Mouse (Mus musculus): ENCODE measurements around the gene Nap1l5.

Nap1l5 gene

DNA sequence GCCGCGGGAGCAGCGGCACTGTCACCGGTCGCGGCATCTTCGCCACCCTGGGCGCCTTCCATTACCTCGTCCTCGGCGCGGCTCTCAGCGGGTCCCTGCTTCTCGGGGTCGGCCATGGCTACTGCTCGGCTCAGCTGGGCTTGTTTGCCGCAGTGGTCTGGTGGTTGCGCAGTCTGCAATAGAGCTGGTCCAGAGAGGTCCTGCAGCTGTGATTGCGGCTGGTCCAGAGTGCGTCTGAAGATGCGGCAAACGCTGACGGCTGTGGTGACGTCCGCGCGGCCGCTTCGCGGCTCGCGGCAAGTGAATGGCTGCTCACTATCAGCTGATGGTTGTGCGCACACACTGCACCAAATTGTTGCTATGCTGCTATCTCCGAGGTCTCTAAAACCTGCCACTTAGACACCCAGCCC lies at the start of gene Nap1l5:
TSS of gene Nap1l5 (minus strand) at position 225 of the 410 bp plus-strand sequence.
- in situ Hi-C loops (cut with MboI; ENCODE audit: low pct_unique_long_range_greater_than_20kb in 1 of 2, low sequenced_read_pairs in 2 of 2, unreplicated experiment in 1 of 2): no loop called here

- in situ Hi-C loops (cut with MboI; ENCODE audit: low pct_unique_long_range_greater_than_20kb in 1 of 2, low sequenced_read_pairs in 2 of 2, unreplicated experiment in 1 of 2): no loop called here
These were observed 44.5 kb upstream of the Nap1l5 start for GRCm38 (mm10) chr6:58951128-58951992.

DNA sequence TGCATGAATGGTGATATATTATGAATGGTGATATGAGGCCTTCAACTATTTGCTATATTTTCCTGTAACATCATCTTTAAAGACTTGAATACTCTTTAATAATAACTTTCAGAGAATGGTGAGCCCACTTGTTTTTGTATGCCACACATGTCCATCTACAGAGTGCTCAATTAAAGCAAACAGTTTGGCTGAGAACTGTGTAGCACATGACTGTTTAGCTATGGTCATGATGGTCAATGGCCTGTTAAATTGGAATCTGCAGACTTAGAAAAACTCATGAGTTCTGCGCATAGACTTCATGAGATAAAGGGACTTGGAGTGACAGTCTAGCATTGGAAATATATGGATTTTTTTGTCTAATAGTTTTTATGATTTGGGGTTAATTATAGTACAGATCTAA lies 43.5 kb upstream of the Nap1l5 start:
- in situ Hi-C loops (cut with MboI; ENCODE audit: low pct_unique_long_range_greater_than_20kb in 1 of 2, low sequenced_read_pairs in 2 of 2, unreplicated experiment in 1 of 2): no loop called here

DNA sequence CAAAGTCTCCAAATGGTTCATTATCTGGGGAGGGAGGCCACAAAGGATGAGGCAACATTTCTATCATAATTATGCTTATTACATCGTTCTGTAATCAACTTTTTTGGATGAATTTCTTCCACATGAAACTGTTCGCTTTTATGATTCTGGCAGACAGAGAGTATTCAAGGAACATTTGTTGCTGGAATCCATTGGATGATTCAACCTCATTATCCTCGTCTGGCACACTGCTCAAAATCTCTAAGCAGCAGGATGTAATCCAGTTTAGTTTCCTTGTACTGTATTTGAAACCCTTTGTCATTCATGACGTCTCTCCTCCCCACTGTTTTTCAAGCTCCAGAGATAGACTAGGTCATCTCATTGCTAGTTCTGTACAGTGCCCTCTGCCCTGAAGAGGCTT lies 40.0 kb upstream of the Nap1l5 start:
- in situ Hi-C loops (cut with MboI; ENCODE audit: low pct_unique_long_range_greater_than_20kb in 1 of 2, low sequenced_read_pairs in 2 of 2, unreplicated experiment in 1 of 2): no loop called here

GRCm38 (mm10) chr6:58946246-58946645 lies 39.4 kb upstream of the Nap1l5 start:
- in situ Hi-C loops (cut with MboI; ENCODE audit: low pct_unique_long_range_greater_than_20kb in 1 of 2, low sequenced_read_pairs in 2 of 2, unreplicated experiment in 1 of 2): no loop called here

DNA sequence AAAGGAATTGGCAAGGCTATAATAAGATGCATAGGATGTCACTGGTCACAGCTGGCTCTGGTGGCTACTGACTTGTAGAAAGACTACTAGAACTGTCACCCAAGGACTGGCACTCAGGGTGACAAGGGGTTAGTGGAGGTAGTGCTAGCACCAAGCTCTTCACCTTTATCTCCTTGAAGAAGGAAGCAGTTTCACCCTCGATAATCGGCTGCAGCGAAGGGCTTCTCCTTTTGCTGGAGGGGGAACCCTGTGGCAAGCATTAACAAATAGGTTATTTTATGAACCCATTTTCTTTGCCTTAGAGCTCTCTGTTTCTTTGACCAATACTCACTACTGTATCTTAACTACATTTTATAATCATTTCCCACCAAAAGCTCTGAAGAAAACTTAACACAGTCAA lies 37.1 kb upstream of the Nap1l5 start:
- in situ Hi-C loops (cut with MboI; ENCODE audit: low pct_unique_long_range_greater_than_20kb in 1 of 2, low sequenced_read_pairs in 2 of 2, unreplicated experiment in 1 of 2): no loop called here

DNA sequence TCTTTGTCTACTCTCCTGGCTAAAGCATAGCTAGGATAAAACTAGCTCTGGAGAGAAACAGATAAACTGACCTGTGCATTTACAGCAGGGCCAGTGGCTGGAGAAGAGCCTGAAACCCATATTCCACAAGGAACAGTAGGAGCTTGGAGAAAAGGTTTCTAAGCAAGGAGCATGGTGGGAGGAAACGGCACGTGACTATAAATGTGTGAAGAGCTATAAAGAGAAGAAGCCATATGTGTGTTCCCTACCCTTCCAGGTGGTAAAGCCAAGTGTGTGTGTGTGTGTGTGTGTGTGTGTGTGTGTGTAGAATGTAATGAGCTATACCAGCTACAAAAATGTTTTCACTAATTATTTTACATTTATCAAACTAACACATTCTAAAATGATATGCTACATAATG lies 35.4 kb upstream of the Nap1l5 start:
- in situ Hi-C loops (cut with MboI; ENCODE audit: low pct_unique_long_range_greater_than_20kb in 1 of 2, low sequenced_read_pairs in 2 of 2, unreplicated experiment in 1 of 2): no loop called here

- in situ Hi-C loops (cut with MboI; ENCODE audit: low pct_unique_long_range_greater_than_20kb in 1 of 2, low sequenced_read_pairs in 2 of 2, unreplicated experiment in 1 of 2): no loop called here
These were observed 30.9 kb upstream of the Nap1l5 start for GRCm38 (mm10) chr6:58937726-58938125.

DNA sequence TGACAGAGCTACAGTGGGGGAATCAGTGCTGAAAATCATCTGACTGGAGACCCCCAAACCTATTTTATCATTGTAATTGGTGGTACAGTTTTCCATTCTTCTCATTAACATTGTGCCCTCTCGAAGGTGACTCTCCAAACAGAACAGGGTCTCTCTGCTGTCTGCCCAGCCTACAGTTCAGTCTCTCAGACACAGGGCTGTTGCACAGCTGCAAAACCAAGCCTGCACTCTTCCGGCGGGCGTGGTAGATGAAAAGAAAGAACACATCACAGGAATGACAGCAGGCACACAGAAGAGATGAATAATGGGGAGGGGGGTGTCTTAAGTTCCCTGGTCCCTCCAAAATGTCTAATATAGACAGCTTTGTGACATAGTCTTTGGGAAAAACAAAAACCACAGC lies 27.3 kb upstream of the Nap1l5 start:
- in situ Hi-C loops (cut with MboI; ENCODE audit: low pct_unique_long_range_greater_than_20kb in 1 of 2, low sequenced_read_pairs in 2 of 2, unreplicated experiment in 1 of 2): no loop called here

DNA sequence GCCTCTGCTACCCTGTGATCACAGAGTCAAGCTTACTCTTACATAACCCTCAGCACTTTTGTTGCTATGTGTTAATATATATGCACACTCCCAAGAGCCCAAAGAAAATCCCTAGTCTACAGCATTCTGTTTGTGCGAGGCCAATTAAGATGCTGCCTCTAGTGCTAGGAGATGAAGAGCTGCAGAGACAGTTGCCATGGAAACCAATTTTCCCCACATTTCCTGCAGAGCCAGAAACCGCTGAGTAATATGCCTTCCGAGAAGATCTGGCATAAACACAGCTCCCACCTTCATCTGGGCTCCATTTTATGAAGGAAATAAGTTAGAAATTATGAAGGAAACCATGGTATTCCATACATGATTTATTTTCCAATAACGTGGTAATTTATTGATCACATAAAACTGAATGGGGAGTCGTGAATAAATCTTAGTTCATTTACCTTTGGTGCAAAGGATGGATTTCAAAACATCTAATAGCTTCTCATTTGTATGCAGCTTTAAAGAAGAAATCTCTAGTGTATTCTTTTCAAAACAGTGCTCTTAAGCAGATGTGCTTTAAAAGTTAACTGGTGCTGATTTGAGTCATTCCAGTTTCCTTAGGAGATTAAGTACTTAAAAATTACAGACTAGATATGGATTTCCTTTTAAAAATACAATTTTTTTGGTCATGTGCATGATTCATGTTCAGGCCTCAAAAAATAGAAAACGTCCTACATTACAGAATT lies 26.5 kb upstream of the Nap1l5 start:
- in situ Hi-C loops (cut with MboI; ENCODE audit: low pct_unique_long_range_greater_than_20kb in 1 of 2, low sequenced_read_pairs in 2 of 2, unreplicated experiment in 1 of 2): no loop called here

DNA sequence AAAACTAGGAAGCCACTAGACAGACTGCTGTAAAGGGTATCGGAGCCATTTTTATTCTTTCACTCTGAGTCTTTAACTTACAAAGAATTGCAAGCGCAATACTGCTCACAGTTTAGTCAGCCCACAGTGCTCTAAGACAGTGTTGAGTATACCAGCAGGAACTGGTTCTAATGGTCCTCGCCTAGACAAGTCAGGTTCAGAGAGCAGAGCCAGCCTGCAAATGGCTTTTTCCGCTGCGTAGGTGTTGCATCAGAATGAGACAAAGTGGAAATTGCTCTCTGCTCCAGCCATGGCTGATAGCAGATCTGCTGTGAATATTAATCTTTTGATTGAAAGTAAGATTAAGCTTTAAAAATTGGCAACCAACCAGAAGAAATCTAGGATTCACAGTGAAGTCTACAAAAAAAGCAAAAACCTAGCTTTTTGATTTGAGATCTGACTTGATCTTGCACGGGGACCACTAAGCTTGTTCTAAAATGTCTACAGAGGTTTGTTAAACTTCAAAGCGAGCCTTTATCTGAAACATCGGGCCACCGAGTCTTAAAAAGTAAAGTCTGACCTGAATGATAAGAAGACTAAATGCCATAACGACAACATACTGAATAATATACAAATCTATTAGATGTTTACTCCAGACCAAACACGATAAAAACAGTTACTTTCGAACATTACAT lies 25.8 kb upstream of the Nap1l5 start:
- in situ Hi-C loops (cut with MboI; ENCODE audit: low pct_unique_long_range_greater_than_20kb in 1 of 2, low sequenced_read_pairs in 2 of 2, unreplicated experiment in 1 of 2): no loop called here

DNA sequence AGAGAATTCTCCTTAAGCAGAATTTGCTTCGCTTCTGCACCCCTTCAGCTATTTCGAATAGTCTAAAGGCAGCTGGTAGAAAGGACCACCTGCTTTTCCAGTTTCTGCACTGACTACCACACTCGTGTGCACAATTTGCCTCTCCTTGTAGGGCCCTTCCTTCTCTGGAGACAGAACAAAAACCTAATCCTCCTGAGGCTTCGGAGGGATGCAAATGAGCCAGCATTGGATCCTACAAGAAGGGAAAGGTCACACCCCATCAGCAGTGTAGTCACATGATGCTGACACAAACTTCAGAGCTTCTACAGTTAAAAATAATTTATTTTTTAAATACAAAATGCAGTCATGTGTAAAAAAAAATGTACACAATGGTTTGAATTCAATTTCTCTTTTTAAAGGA lies 24.3 kb upstream of the Nap1l5 start:
- in situ Hi-C loops (cut with MboI; ENCODE audit: low pct_unique_long_range_greater_than_20kb in 1 of 2, low sequenced_read_pairs in 2 of 2, unreplicated experiment in 1 of 2): no loop called here

DNA sequence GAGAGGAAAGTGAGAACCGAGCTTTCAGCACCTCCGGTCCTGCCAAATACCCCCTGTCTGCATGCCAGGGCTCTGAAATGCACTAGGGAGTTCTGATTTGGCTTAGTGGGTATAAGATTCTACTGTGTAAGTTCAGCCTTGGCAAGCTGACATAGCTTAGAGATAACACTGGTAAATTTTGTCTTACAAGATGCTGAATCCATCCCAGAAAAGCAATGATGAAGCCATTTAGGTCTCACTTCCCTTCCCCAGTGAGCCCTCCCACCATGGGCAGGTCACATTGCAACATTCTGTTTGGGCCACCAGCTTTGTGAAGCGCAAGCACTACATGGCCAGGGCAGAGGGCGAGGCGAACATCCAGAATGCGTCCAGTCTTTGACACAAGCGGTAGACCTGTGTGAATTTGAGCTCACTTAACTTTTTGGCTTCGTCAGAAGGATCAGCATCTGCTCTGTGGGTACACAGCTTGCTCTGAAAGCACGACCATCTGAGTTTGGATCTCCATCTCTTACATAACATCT lies 23.1 kb upstream of the Nap1l5 start:
- in situ Hi-C loops (cut with MboI; ENCODE audit: low pct_unique_long_range_greater_than_20kb in 1 of 2, low sequenced_read_pairs in 2 of 2, unreplicated experiment in 1 of 2): no loop called here

DNA sequence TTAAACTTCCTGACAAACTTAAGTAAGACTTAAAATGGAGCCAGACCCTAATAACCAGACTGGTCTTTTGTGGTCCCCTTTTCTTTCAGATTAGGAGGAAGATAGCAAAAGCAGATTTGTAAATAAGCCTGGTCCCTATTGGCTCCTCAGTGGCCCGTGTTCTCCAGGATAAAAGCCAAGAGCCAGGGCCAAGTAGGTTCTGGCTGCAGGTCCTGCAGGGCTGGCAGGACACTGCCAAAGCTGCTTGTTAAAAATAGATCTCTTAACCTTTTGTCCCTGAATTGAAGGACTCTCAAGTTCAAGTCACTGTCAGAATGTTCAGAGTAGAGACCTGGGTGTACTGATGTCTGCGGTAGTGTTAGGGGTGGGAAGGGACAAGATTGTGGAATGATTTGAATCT lies 21.0 kb upstream of the Nap1l5 start:
- in situ Hi-C loops (cut with MboI; ENCODE audit: low pct_unique_long_range_greater_than_20kb in 1 of 2, low sequenced_read_pairs in 2 of 2, unreplicated experiment in 1 of 2): no loop called here

GRCm38 (mm10) chr6:58922511-58922910 lies 15.6 kb upstream of the Nap1l5 start:
- in situ Hi-C loops (cut with MboI; ENCODE audit: low pct_unique_long_range_greater_than_20kb in 1 of 2, low sequenced_read_pairs in 2 of 2, unreplicated experiment in 1 of 2): no loop called here

DNA sequence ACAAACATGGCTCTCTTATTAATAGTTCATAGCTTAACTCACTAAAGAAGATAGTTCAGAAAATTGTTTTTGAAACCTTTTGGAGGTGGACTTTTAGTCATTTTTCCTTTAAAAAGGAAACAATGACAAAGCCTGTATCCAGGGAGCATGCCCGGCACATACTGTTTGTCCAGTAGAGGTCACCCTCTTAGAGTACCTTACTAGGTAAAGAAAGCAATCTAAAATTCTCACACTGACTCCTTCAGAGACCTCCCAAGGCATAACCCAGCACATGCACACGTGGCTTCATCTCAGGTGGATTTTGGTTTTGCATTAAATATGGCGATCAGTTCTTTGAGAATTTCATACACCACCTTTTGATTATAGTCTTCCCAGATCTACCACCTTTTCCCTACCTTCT lies 14.7 kb upstream of the Nap1l5 start:
- in situ Hi-C loops (cut with MboI; ENCODE audit: low pct_unique_long_range_greater_than_20kb in 1 of 2, low sequenced_read_pairs in 2 of 2, unreplicated experiment in 1 of 2): no loop called here

DNA sequence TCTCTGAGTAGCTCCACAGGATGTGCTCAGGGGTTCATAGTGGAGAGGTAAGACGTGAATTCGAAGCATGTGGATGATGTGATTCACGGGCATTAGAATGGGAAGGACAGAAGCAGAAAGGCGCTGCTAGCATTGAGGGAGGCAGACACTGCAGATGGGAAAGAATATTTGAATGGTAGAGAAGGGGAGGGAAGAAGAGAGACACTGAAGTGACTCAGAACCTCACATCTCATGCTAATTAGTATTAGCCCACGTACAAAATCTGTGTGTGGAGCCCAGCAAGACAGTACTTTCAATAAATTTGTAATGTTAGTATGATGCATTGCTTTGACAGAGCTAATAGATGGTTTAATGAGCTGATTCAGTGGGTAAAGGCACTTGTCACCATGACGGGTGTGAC lies 13.9 kb upstream of the Nap1l5 start:
- in situ Hi-C loops (cut with MboI; ENCODE audit: low pct_unique_long_range_greater_than_20kb in 1 of 2, low sequenced_read_pairs in 2 of 2, unreplicated experiment in 1 of 2): no loop called here

DNA sequence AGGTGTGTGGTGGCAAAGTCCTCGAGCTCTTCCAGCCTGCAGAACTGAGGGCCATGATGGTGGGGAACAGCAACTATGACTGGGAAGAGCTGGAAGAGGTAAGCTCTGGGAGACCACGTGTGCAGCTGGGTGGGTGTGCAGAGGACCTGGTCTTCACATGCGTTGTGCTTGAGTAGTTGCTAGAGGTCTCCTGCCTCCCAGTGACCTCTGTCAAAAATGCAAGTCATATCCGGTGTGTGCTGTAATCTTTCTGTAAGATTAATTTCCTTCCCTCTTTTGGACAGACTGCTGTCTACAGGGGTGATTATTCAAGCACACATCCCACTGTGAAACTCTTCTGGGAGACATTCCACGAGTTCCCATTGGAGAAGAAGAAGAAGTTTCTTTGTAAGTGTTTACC lies 9.6 kb upstream of the Nap1l5 start:
- in situ Hi-C loops (cut with MboI; ENCODE audit: low pct_unique_long_range_greater_than_20kb in 1 of 2, low sequenced_read_pairs in 2 of 2, unreplicated experiment in 1 of 2): no loop called here

GRCm38 (mm10) chr6:58913971-58914370 lies 7.1 kb upstream of the Nap1l5 start:
- in situ Hi-C loops (cut with MboI; ENCODE audit: low pct_unique_long_range_greater_than_20kb in 1 of 2, low sequenced_read_pairs in 2 of 2, unreplicated experiment in 1 of 2): no loop called here
